Mouse (Mus musculus) stomach, postnatal 0 days (tissue): ENCODE measurements around the gene Zfp334.

ENCODE experiments used
- CTCF ChIP-seq: IDR thresholded peaks from 2 replicates; pipeline ENCODE4 v1.5.1; 2016; ENCODE audit warnings: antibody characterized with exemption, low read depth, mild to moderate bottlenecking, moderate library complexity
- EP300 ChIP-seq: optimal IDR thresholded peaks from 2 replicates; pipeline ENCODE3; 2016; ENCODE audit warnings: antibody characterized with exemption

DNA sequence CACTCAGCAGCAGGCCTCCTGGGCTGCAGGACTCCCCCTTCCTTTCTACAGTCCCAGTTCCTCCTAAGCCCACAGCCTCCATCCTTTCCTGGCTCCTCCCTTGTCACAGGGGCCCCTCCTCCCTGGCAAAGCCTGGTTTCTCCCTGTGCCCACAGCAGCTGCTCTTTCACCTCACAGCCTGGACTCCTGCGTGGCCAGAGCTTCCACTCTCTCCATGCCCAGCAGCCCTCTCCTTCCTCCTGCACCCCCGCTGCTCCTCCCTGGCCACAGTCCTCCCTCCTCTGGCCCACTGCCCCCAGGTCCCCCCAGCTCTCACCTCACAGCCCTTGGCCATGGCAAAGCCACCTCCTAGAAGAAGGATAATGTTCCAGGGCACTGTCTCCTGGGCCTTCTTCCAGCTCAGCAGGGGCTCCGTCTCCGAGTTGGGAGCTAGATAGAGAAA is 31.6 kb upstream of the Zfp334 start:
- TF ChIP-seq CTCF: no peak
- no peak for TF ChIP-seq EP300
